Mouse (Mus musculus) CH12.LX (cell line): ENCODE data around the gene Slc27a1. TPM values are rescaled to one million over a fixed set of nuclear protein-coding genes. Genes with fewer than 3 reads are reported as not detected.

ENCODE experiments used
- DNase-seq: peaks from one replicate; pipeline ENCODE4 v3.0.0-alpha.2; 2013; ENCODE audit errors: extremely low read depth
- H3K27ac ChIP-seq: 2 replicates; pipeline ENCODE4 v1.5.1; 2012; ENCODE audit warnings: low read depth, mild to moderate bottlenecking, control low read depth, moderate library complexity; ENCODE audit not compliant: insufficient read depth
- H3K27me3 ChIP-seq: replicated peaks from 2 replicates; pipeline ENCODE3; 2012; ENCODE audit warnings: inconsistent platforms
- H3K36me3 ChIP-seq, 2 experiments: replicated peaks in 1 of 2; 2 replicates each; pipeline versions ENCODE3 to v1.6.1; 2012; ENCODE audit warnings: inconsistent platforms in 1 of 2, low read length in 1 of 2, mild to moderate bottlenecking in 1 of 2, mixed read lengths in 1 of 2, moderate library complexity in 1 of 2; ENCODE audit not compliant: control insufficient read depth in 1 of 2, insufficient read depth in 1 of 2
- H3K4me1 ChIP-seq, 2 experiments: 2 replicates each; pipeline ENCODE4 v1.6.1; 2012; ENCODE audit warnings: inconsistent platforms in 1 of 2, moderate library complexity in 1 of 2; ENCODE audit not compliant: insufficient read depth in 2 of 2, control insufficient read depth in 1 of 2
- H3K4me2 ChIP-seq: 2 replicates; pipeline ENCODE4 v1.6.1; 2012; ENCODE audit warnings: low read depth, mild to moderate bottlenecking, control low read depth; ENCODE audit not compliant: poor library complexity, insufficient read depth, severe bottlenecking
- H3K4me3 ChIP-seq, 3 experiments: fragments of 150-350 bp in 1 of 3; sonication (generic) in 1 of 3; replicated peaks in 1 of 3; 2 replicates each; pipeline versions ENCODE3 to v1.5.1; 2011 to 2012; ENCODE audit warnings: low read depth in 2 of 3, low read length in 2 of 3, mild to moderate bottlenecking in 2 of 3, moderate library complexity in 2 of 3, control low read depth in 1 of 3, improper control_type of control experiment in 1 of 3, inconsistent platforms in 1 of 3, mixed read lengths in 1 of 3; ENCODE audit not compliant: poor library complexity in 1 of 3
- H3K79me2 ChIP-seq: replicated peaks from 2 replicates; pipeline ENCODE4 v1.6.1; 2012; ENCODE audit warnings: mild to moderate bottlenecking, moderate library complexity; ENCODE audit not compliant: control insufficient read depth, poor library complexity, insufficient read depth, severe bottlenecking; ENCODE audit errors: extremely low read depth
- H3K9ac ChIP-seq: 2 replicates; pipeline ENCODE4 v1.6.1; 2012; ENCODE audit warnings: low read depth, mild to moderate bottlenecking, control low read depth, moderate library complexity; ENCODE audit not compliant: insufficient read depth
- H3K9me3 ChIP-seq: replicated peaks from 2 replicates; pipeline ENCODE3; 2012; ENCODE audit warnings: low read length, inconsistent platforms, mixed read lengths
- BHLHE40 ChIP-seq: IDR thresholded peaks from 2 replicates; pipeline ENCODE4 v1.6.1; 2011; ENCODE audit warnings: mild to moderate bottlenecking, low read depth, low read length, improper control_type of control experiment
- CHD1 ChIP-seq: IDR thresholded peaks from 2 replicates; pipeline ENCODE4 v1.6.1; 2012; ENCODE audit warnings: low read depth, low read length, improper control_type of control experiment, inconsistent platforms
- CHD2 ChIP-seq: IDR thresholded peaks from 2 replicates; pipeline ENCODE4 v1.6.1; 2011; ENCODE audit warnings: low read length, improper control_type of control experiment
- CTCF ChIP-seq, 2 experiments: IDR thresholded peaks in 1 of 2; conservative IDR thresholded peaks in 1 of 2; 2 replicates each; pipeline ENCODE4 v1.5.1; 2011 to 2012; ENCODE audit warnings: low read depth in 2 of 2, low read length in 2 of 2, improper control_type of control experiment in 1 of 2, inconsistent platforms in 1 of 2, mild to moderate bottlenecking in 1 of 2, moderate library complexity in 1 of 2
- ELF1 ChIP-seq: IDR thresholded peaks from 2 replicates; pipeline ENCODE4 v1.6.1; 2014; ENCODE audit warnings: low read depth, mild to moderate bottlenecking, inconsistent platforms, low read length, improper control_type of control experiment
- EP300 ChIP-seq: IDR thresholded peaks from 2 replicates; pipeline ENCODE4 v1.6.1; 2011; ENCODE audit warnings: low read length, improper control_type of control experiment
- ETS1 ChIP-seq: conservative IDR thresholded peaks from 2 replicates; pipeline ENCODE4 v1.6.1; 2012; ENCODE audit warnings: low read depth, mild to moderate bottlenecking, inconsistent platforms, low read length, improper control_type of control experiment, moderate library complexity
- HCFC1 ChIP-seq: IDR thresholded peaks from 2 replicates; pipeline ENCODE4 v1.6.1; 2012; ENCODE audit warnings: low read depth, mild to moderate bottlenecking, inconsistent platforms, low read length, improper control_type of control experiment
- IRF4 ChIP-seq: IDR thresholded peaks from 2 replicates; pipeline ENCODE4 v1.6.1; 2014; ENCODE audit warnings: low read depth, mild to moderate bottlenecking, inconsistent platforms, low read length, improper control_type of control experiment
- JUND ChIP-seq: conservative IDR thresholded peaks from 2 replicates; pipeline ENCODE4 v1.6.1; 2011; ENCODE audit warnings: low read depth, low read length, improper control_type of control experiment
- KAT2A ChIP-seq: IDR thresholded peaks from 2 replicates; pipeline ENCODE4 v1.6.1; 2012; ENCODE audit warnings: low read length, improper control_type of control experiment, inconsistent platforms; ENCODE audit not compliant: insufficient replicate concordance
- MAFK ChIP-seq: IDR thresholded peaks from 2 replicates; pipeline ENCODE4 v1.6.1; 2011; ENCODE audit warnings: low read length, improper control_type of control experiment; ENCODE audit not compliant: insufficient replicate concordance
- MAX ChIP-seq: IDR thresholded peaks from 2 replicates; pipeline ENCODE4 v1.6.1; 2011; ENCODE audit warnings: low read length, improper control_type of control experiment
- MAZ ChIP-seq: IDR thresholded peaks from 2 replicates; pipeline ENCODE4 v1.6.1; 2012; ENCODE audit warnings: low read depth, mild to moderate bottlenecking, inconsistent platforms, low read length, improper control_type of control experiment, moderate library complexity
- MEF2A ChIP-seq: IDR thresholded peaks from 2 replicates; pipeline ENCODE4 v1.6.1; 2014; ENCODE audit warnings: low read depth, mild to moderate bottlenecking, inconsistent platforms, low read length, improper control_type of control experiment, borderline replicate concordance
- MXI1 ChIP-seq: IDR thresholded peaks from 2 replicates; pipeline ENCODE4 v1.6.1; 2011; ENCODE audit warnings: mild to moderate bottlenecking, low read depth, low read length, improper control_type of control experiment
- NELFE ChIP-seq: IDR thresholded peaks from 2 replicates; pipeline ENCODE4 v1.6.1; 2011; ENCODE audit warnings: low read depth, low read length, improper control_type of control experiment
- NRF1 ChIP-seq: IDR thresholded peaks from 2 replicates; pipeline ENCODE4 v1.6.1; 2014; ENCODE audit warnings: low read depth, mild to moderate bottlenecking, inconsistent platforms, low read length, improper control_type of control experiment, moderate library complexity
- POLR2A ChIP-seq: IDR thresholded peaks from 2 replicates; pipeline ENCODE4 v1.6.1; 2011; ENCODE audit warnings: low read depth, mild to moderate bottlenecking, improper control_type of control experiment, low read length
- POLR2AphosphoS2 ChIP-seq: IDR thresholded peaks from 2 replicates; pipeline ENCODE4 v1.6.1; 2011; ENCODE audit warnings: low read depth, low read length, improper control_type of control experiment
- RAD21 ChIP-seq: IDR thresholded peaks from 2 replicates; pipeline ENCODE4 v1.6.1; 2011; ENCODE audit warnings: low read depth, mild to moderate bottlenecking, low read length, improper control_type of control experiment, moderate library complexity
- SIN3A ChIP-seq: IDR thresholded peaks from 2 replicates; pipeline ENCODE4 v1.6.1; 2012; ENCODE audit warnings: low read length, improper control_type of control experiment, inconsistent platforms
- SMC3 ChIP-seq: IDR thresholded peaks from 2 replicates; pipeline ENCODE4 v1.6.1; 2011; ENCODE audit warnings: low read depth, low read length, improper control_type of control experiment
- TBP ChIP-seq: conservative IDR thresholded peaks from 2 replicates; pipeline ENCODE4 v1.6.1; 2011; ENCODE audit warnings: low read depth, low read length, improper control_type of control experiment
- TCF12 ChIP-seq: IDR thresholded peaks from 2 replicates; pipeline ENCODE4 v1.6.1; 2014; ENCODE audit warnings: low read depth, mild to moderate bottlenecking, inconsistent platforms, low read length, improper control_type of control experiment
- USF2 ChIP-seq: conservative IDR thresholded peaks from 2 replicates; pipeline ENCODE4 v1.6.1; 2011; ENCODE audit warnings: low read depth, low read length, improper control_type of control experiment
- ZC3H11A ChIP-seq: IDR thresholded peaks from 2 replicates; pipeline ENCODE4 v1.6.1; 2012; ENCODE audit warnings: low read depth, mild to moderate bottlenecking, inconsistent platforms, low read length, improper control_type of control experiment
- dilution Hi-C: fragments of 300-500 bp; cut with MboI; formaldehyde crosslinking; loops from 2 replicates; pipeline ENCODE4 v1.14.3; 2020; ENCODE audit warnings: low sequenced_read_pairs; ENCODE audit not compliant: extremely low pct_unique_long_range_greater_than_20kb, extremely low pct_ligation_motif_present
- in situ Hi-C: fragments of 300-500 bp; cut with MboI; formaldehyde crosslinking; loops from 3 replicates; pipeline ENCODE4 v1.14.3; 2019; ENCODE audit warnings: low sequenced_read_pairs, low pct_ligation_motif_present, low pct_unique_long_range_greater_than_20kb, mixed read lengths
- polyA plus RNA-seq: library from polyadenylated mRNA; unstranded; fragments of >175 nt; gene quantifications from 2 replicates; pipeline ENCODE4 v1.2.1, GENCODE M21; 2012; ENCODE audit warnings: low read depth; ENCODE audit not compliant: insufficient read length
- total RNA-seq, 2 experiments: library from RNA; depleted of rRNA; stranded (reverse); fragments of 300-350 nt in 1 of 2; fragments of >200 nt in 1 of 2; gene quantifications; 2 replicates each; pipeline ENCODE4 v1.2.3; 2012 to 2014

The Slc27a1 gene
- total and polyA plus RNA-seq, 3 experiments = 1.8 to 4.0 (median 2.4) TPM

- Histone ChIP-seq H3K79me2 (no peaks in the 10 kb centered on the region), H3K4me1 (peaks cover 30 to 82% of the 10 kb centered on the region in 2 experiments), H3K4me3 (peak overlapping the region in 2 of 3 experiments; percentile 53 to 58), H3K4me2 (peak overlapping the region; percentile 88), H3K9me3 (peaks cover 13% of the 10 kb centered on the region), H3K27me3 (no peaks in the 10 kb centered on the region), H3K27ac (no peak overlapping the region), H3K9ac (peak overlapping the region; percentile 17; the same call in 1 of the 2 replicates), H3K36me3 (peaks cover 6 to 23% of the 10 kb centered on the region in 2 experiments)
- TF ChIP-seq MEF2A (peak; percentile 73), USF2 (no peak), MAFK (no peak), CHD2 (peak; percentile 90), MAX (peak; percentile 83), KAT2A (no peak), JUND (no peak), EP300 (no peak), CHD1 (no peak), NRF1 (peak; percentile 48), RAD21 (peak; percentile 97), POLR2A (no peak), ELF1 (peak; percentile 48; the same call in 1 of the 2 replicates), HCFC1 (peak; percentile 32; the same call in 1 of the 2 replicates), MXI1 (peak; percentile 76), TCF12 (peak; percentile 58), CTCF (conservative IDR thresholded peaks at IDR 0.05 in 1 of 2, IDR thresholded peaks at IDR 0.05 in 1 of 2; ENCODE audit: low read depth in 2 of 2, low read length in 2 of 2) (peak; percentile 8 to 96; a peak in 2 of 4 replicates), BHLHE40 (peak; percentile 54), SIN3A (peak; percentile 72; the same call in 1 of the 2 replicates), SMC3 (peak; percentile 94), ZC3H11A (peak; percentile 73), IRF4 (peak; percentile 42; the same call in 1 of the 2 replicates), MAZ (peak; percentile 92), ETS1 (no peak), POLR2AphosphoS2 (no peak), NELFE (peak; percentile 46; the same call in 1 of the 2 replicates), TBP (no peak)
- dilution Hi-C loops = no loop called here
- in situ Hi-C loops = loop anchor here (5.0 kb wide), 1 partner anchor 71 kb away; no protein-coding TSS in a partner anchor
- DNase-seq = peak; percentile 73
These were observed 64.5 kb downstream of the Slc27a1 start for GRCm38 (mm10) chr8:71633164-71633563.
